Mouse (Mus musculus) heart, embryonic 15.5 days (tissue): ENCODE measurements at regions not wholly inside any gene's neighbourhood (a gene's known extent, or its start where the extent isn't known, plus 50 kb on each side); places are given as distances from the start of the nearest gene placed in this dataset.
A peak's percentile ranks its signal among the peaks of the same experiment; 100 is the strongest.

ENCODE experiments used
- ATAC-seq: fragments of 200-750 bp; cut with Nextera tagmentation; replicated peaks from 2 replicates; pipeline ENCODE4 v1.8.0; 2017; ENCODE audit warnings: low read depth, moderate TSS enrichment; ENCODE audit not compliant: insufficient number of reproducible peaks, insufficient read depth, low FRiP score
- H3K27ac ChIP-seq: fragments of 300-500 bp; sonication (generic); 2 replicates; pipeline ENCODE4 v1.5.1; 2015; ENCODE audit warnings: mild to moderate bottlenecking, inconsistent platforms
- H3K27me3 ChIP-seq: fragments of 300-500 bp; sonication (generic); 2 replicates; pipeline ENCODE4 v1.6.1; 2015; ENCODE audit warnings: inconsistent platforms
- H3K36me3 ChIP-seq: fragments of 300-500 bp; sonication (generic); 2 replicates; pipeline ENCODE4 v1.6.1; 2015; ENCODE audit warnings: mild to moderate bottlenecking, inconsistent platforms
- H3K4me1 ChIP-seq: fragments of 300-500 bp; sonication (generic); replicated peaks from 2 replicates; pipeline ENCODE4 v1.6.1; 2015; ENCODE audit warnings: inconsistent platforms
- H3K4me2 ChIP-seq: fragments of 300-500 bp; sonication (generic); 2 replicates; pipeline ENCODE4 v1.6.1; 2015; ENCODE audit warnings: inconsistent platforms, mild to moderate bottlenecking, moderate library complexity
- H3K4me3 ChIP-seq: fragments of 300-500 bp; sonication (generic); 2 replicates; pipeline ENCODE4 v1.5.1; 2015; ENCODE audit warnings: mild to moderate bottlenecking, inconsistent platforms
- H3K9ac ChIP-seq: fragments of 300-500 bp; sonication (generic); 2 replicates; pipeline ENCODE4 v1.6.1; 2015; ENCODE audit warnings: mild to moderate bottlenecking, inconsistent platforms
- H3K9me3 ChIP-seq: fragments of 300-500 bp; sonication (generic); replicated peaks from 2 replicates; pipeline ENCODE4 v1.6.1; 2016; ENCODE audit warnings: inconsistent platforms
- WGBS: fragments of 180-500 bp; shearing (Covaris S2); methylation state at CpG from one replicate; pipeline ENCODE4 v1.1.7; 2015; ENCODE audit warnings: mixed read lengths; 5-methylcytosine and 5-hydroxymethylcytosine counted together

- Histone ChIP-seq H3K4me1 (no peaks in the 10 kb centered on the region), H3K4me3 (no peak overlapping the region), H3K9ac (no peak overlapping the region), H3K27me3 (no peaks in the 10 kb centered on the region), H3K36me3 (no peaks in the 10 kb centered on the region), H3K27ac (no peak overlapping the region), H3K9me3 (no peaks in the 10 kb centered on the region), H3K4me2 (no peak overlapping the region)
- WGBS: 71% methylated on average over 10 of the region's 10 CpGs
- ATAC-seq: no peak
Observed at GRCm38 (mm10) chr12:56472856-56473647, 63.7 kb downstream of the Nkx2-1 start.

DNA sequence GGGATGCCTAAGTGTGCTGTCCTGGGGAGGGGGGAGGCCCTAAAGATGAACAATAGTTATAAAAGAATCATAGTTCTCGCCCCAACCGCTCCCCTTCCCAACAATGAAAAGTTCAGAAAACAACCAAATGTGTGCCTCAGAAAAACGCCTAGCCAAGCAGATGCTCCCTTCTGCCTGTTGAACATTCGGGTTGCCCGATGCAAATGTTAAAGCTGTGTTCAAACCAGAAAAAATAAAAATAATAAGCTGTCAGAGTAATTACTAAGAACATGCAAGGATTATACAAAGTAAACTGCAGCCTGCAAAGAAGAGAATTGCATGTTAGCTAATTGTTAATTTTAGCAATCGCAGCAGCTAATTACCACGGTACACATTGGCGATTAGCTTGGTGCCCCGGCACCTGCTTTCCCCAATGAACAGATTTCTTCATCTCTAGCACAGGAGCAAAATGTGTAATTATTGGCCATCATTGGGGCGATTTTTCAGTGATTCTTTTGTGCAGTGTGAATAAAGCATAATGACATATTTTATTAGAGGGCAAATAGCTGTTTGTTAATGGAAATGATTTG, 65.7 kb downstream of the Nkx2-1 start:
- no peaks in the 10 kb centered on the region for H3K9me3 ChIP-seq
- no peaks in the 10 kb centered on the region for H3K4me1 ChIP-seq
- no peak overlapping the region for H3K4me2 ChIP-seq
- no peak overlapping the region for H3K4me3 ChIP-seq
- no peaks in the 10 kb centered on the region for H3K36me3 ChIP-seq
- H3K27me3 ChIP-seq: no peaks in the 10 kb centered on the region
- WGBS: 78% methylated on average over 10 of the region's 10 CpGs
- no peak overlapping the region for H3K27ac ChIP-seq
- ATAC-seq: no peak
- no peak overlapping the region for H3K9ac ChIP-seq

- Histone ChIP-seq H3K4me2 (peak overlapping the region; percentile 45), H3K9ac (no peak overlapping the region), H3K4me1 (no peaks in the 10 kb centered on the region), H3K27me3 (no peaks in the 10 kb centered on the region), H3K4me3 (peak overlapping the region; percentile 12; the same call in 1 of the 2 replicates), H3K9me3 (no peaks in the 10 kb centered on the region), H3K36me3 (no peaks in the 10 kb centered on the region), H3K27ac (no peak overlapping the region)
- 16% methylated on average over 10 of the region's 10 CpGs for WGBS
- ATAC-seq: no peak
Observed at GRCm38 (mm10) chr12:56459508-56460119, 77.1 kb downstream of the Nkx2-1 start.

DNA sequence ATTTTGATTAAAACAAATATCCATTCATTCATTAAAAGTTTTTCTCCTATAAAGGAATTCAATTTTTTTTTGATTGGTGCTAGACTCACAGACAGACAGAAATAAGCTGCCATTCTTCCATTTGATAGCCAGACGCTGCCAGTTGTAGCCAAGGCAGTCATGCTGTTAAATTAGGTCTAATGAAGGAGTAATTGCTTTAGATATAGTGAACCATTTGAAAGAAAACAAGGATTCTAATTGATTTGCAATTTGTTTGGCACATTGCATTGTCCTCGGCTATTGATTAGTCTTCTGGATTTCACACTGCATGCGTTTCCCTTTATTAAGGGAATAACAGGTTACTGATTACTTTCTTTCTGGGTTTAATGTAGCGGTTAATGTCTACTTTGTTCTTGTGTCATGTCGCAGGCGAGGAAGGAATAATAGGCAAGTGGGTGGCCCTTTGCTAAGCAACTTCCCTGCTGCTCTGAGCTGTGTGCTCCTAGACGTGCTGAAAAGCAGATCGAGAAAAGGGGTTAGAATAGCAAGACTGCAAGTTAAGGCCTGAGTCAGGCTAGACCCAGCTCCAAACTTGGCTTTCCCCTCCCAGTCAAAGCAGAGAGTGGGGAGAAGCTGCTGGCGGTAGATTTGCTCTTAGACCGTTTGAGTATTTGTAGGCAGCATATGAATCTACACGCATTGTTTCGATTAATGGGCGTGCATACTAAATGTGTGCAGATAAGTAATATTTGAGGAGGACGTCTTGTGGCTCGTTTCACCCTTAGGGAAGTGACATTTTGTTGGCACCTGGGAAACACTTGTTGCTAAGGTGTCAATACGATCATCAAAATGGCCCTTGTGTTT, 77.8 kb downstream of the Nkx2-1 start:
- no peaks in the 10 kb centered on the region for H3K9me3 ChIP-seq
- no peak for ATAC-seq
- no peak overlapping the region for H3K27ac ChIP-seq
- 18% methylated on average over 16 of the region's 16 CpGs for whole genome bisulfite sequencing
- H3K27me3 ChIP-seq: no peaks in the 10 kb centered on the region
- H3K36me3 ChIP-seq: no peaks in the 10 kb centered on the region
- peak overlapping the region; percentile 45 for H3K4me2 ChIP-seq
- H3K9ac ChIP-seq: no peak overlapping the region
- peak overlapping the region; percentile 12 for H3K4me3 ChIP-seq
- no peaks in the 10 kb centered on the region for H3K4me1 ChIP-seq

GRCm38 (mm10) chr12:56457951-56458350, 78.8 kb downstream of the Nkx2-1 start:
- 57% methylated on average over 5 of the region's 5 CpGs for WGBS

DNA sequence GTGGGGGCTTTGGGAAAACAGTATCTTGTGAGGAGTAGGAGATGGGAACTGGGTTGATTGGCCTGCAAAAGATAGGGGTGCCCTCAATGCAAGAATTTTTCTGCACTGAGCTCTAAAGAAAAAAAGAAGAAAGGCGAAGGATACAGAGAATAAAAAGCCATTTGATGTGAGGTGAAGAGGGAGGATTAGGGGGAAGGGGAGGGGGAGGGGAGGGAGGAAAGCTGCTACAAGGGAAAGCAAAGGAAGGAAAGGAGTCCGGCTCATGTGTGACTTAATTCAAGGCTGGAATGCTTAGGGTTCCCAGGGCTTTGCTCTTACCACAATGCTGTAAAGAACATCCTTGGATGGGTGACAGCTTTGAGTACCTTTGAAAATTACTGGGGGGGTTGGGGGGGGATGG, 79.4 kb downstream of the Nkx2-1 start:
- WGBS: 42% methylated on average over 2 of the region's 2 CpGs
- Histone ChIP-seq H3K9ac (no peak overlapping the region), H3K9me3 (no peaks in the 10 kb centered on the region), H3K4me3 (no peak overlapping the region), H3K36me3 (no peaks in the 10 kb centered on the region), H3K4me2 (no peak overlapping the region), H3K27ac (no peak overlapping the region), H3K4me1 (no peaks in the 10 kb centered on the region), H3K27me3 (no peaks in the 10 kb centered on the region)
- ATAC-seq: no peak

More at GRCm38 (mm10) chr12:56457951-56458350, 78.8 kb downstream of the Nkx2-1 start:
- no peak for ATAC-seq
- Histone ChIP-seq H3K4me3 (no peak overlapping the region), H3K36me3 (no peaks in the 10 kb centered on the region), H3K9ac (no peak overlapping the region), H3K27ac (no peak overlapping the region), H3K4me2 (no peak overlapping the region), H3K4me1 (no peaks in the 10 kb centered on the region), H3K27me3 (no peaks in the 10 kb centered on the region), H3K9me3 (no peaks in the 10 kb centered on the region)

DNA sequence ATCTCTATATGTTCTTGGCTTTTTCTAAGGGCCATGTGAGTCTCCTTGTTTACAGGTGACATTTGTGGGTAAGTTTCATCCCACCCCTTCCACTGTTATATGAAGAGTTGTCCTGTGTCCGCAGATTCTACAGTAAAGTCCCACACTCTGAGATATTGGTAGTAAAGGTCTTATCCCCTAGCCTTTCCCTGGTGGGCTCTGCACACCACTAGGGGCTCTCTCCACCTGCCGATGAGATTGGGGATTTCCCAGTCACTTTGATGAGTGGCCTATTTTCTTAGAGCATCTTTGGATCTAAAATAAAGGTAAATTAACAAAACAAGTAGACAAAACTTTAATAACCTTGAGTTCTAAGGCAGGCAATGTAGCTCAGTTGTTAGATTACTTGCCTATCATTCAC, 86.4 kb downstream of the Nkx2-1 start:
- Histone ChIP-seq H3K27me3 (no peaks in the 10 kb centered on the region), H3K4me2 (no peak overlapping the region), H3K9me3 (no peaks in the 10 kb centered on the region), H3K27ac (no peak overlapping the region), H3K9ac (no peak overlapping the region), H3K4me1 (no peaks in the 10 kb centered on the region), H3K36me3 (no peaks in the 10 kb centered on the region), H3K4me3 (no peak overlapping the region)
- WGBS: 77% methylated on average over 2 of the region's 2 CpGs
- ATAC-seq: no peak

DNA sequence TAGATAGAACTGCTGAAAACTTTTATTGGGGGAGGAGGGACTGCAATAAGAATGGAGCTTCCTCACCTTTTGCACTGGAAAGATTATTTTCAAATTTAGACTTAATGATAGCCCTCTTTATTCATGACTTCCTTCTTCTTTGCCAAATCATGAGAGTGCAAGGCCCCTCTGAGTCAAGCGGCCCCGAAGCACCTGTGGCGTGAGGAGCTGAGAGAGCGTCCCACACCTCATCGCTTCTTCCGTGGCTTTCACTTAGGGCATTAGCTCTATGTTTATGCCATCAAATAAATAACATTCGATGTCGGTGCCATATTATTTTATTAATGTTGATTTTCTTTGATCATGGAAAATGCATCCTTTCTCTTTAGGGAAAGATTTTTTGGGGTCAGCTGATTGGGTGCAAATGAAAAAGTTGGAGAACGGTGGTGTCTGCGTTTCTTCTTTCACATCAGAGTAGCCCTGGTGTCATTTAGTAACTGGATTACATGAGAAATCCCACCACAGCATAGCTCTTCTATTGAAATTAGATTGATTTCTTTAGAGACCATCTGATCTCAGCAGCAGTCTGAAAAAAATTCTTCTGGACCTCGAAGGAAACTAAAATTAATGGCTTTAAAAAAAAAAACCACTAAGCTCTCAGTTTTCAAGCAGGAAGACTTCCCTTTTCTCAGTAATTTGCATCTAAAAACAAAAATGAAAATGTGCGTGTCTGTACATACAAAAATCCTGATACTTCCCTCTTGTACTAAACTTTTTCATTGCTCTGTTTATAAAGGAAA, 87.7 kb downstream of the Nkx2-1 start:
- no peaks in the 10 kb centered on the region for H3K4me1 ChIP-seq
- no peak for ATAC-seq
- H3K9ac ChIP-seq: no peak overlapping the region
- H3K27ac ChIP-seq: no peak overlapping the region
- WGBS: 80% methylated on average over 12 of the region's 12 CpGs
- no peaks in the 10 kb centered on the region for H3K36me3 ChIP-seq
- H3K4me2 ChIP-seq: no peak overlapping the region
- no peaks in the 10 kb centered on the region for H3K27me3 ChIP-seq
- no peaks in the 10 kb centered on the region for H3K9me3 ChIP-seq
- no peak overlapping the region for H3K4me3 ChIP-seq

DNA sequence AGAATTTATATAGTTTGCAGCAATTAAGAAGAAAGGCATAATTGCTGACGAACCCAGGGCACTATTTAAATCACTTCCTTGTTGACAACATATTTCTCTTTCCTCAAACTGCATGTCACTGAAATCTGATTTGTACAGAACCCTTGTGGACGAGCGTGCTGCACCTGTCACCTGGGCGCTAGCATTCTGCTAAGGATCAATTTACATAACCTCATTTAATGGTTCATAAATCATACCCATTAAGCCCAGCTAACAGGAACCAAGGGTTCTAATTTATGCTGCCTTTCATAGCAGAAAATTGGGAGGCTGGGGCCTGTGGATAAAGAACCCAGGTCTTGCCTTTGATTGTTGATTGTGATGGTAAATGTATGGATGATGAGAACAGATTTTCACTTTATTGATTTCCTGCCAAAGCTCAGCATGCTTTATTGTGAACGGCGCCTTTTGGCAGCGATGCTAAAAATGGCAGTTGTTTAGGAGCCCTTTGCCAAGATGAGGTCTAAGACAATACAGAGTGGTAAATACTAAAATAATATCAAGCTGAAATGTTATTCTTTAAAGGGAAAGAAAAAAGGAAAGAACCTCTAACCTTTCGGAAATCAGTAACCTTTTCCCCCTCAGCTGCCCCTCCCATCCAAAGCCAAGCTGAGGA, 95.4 kb downstream of the Nkx2-1 start:
- Histone ChIP-seq H3K4me3 (no peak overlapping the region), H3K9ac (no peak overlapping the region), H3K4me1 (no peaks in the 10 kb centered on the region), H3K27ac (no peak overlapping the region), H3K36me3 (no peaks in the 10 kb centered on the region), H3K9me3 (no peaks in the 10 kb centered on the region), H3K4me2 (no peak overlapping the region), H3K27me3 (no peaks in the 10 kb centered on the region)
- WGBS: 78% methylated on average over 8 of the region's 8 CpGs
- no peak for ATAC-seq

GRCm38 (mm10) chr12:56440068-56440847, 94.6 kb upstream of the Mbip start:
- no peaks in the 10 kb centered on the region for H3K4me1 ChIP-seq
- no peak for ATAC-seq
- no peak overlapping the region for H3K4me3 ChIP-seq
- no peak overlapping the region for H3K9ac ChIP-seq
- no peaks in the 10 kb centered on the region for H3K27me3 ChIP-seq
- WGBS: 64% methylated on average over 12 of the region's 12 CpGs
- H3K9me3 ChIP-seq: no peaks in the 10 kb centered on the region
- H3K27ac ChIP-seq: no peak overlapping the region
- H3K4me2 ChIP-seq: no peak overlapping the region
- H3K36me3 ChIP-seq: no peaks in the 10 kb centered on the region
